Mouse (Mus musculus) G1E (cell line): ENCODE results near the gene Ltbp1. TPM values are rescaled to one million over a fixed set of nuclear protein-coding genes. Genes with fewer than 3 reads are reported as not detected.
"Not testable (repeated sequence)": the region's sequence is repeated elsewhere in the genome, so short reads cannot be mapped to it uniquely, and the experiment has no call there.

Experiments
- ATAC-seq: 2 replicates; pipeline ENCODE4 v1.8.0; 2016; ENCODE audit warnings: mild to moderate bottlenecking; ENCODE audit not compliant: insufficient number of reproducible peaks, poor library complexity, low FRiP score, severe bottlenecking; ENCODE audit errors: extremely low read depth
- DNase-seq: peaks from one replicate; pipeline ENCODE4 v3.0.0; 2012; ENCODE audit warnings: low spot score
- H3K27me3 ChIP-seq: 2 replicates; pipeline ENCODE4 v1.6.1; 2012; ENCODE audit warnings: mild to moderate bottlenecking, low read length, inconsistent platforms; ENCODE audit not compliant: insufficient read depth
- H3K36me3 ChIP-seq: replicated peaks from 2 replicates; pipeline ENCODE3; 2012; ENCODE audit warnings: mild to moderate bottlenecking, inconsistent platforms
- H3K4me1 ChIP-seq: 2 replicates; pipeline ENCODE4 v1.6.1; 2012; ENCODE audit warnings: low read depth, low read length, inconsistent platforms, mixed read lengths; ENCODE audit not compliant: insufficient read depth
- H3K4me3 ChIP-seq: 2 replicates; pipeline ENCODE4 v1.5.1; 2012; ENCODE audit warnings: low read depth, mild to moderate bottlenecking, inconsistent platforms, low read length, moderate library complexity, mixed read lengths
- H3K9me3 ChIP-seq: replicated peaks from 2 replicates; pipeline ENCODE4 v1.6.1; 2012; ENCODE audit warnings: inconsistent platforms
- CTCF ChIP-seq: IDR thresholded peaks from 2 replicates; pipeline ENCODE4 v1.5.1; 2012; ENCODE audit warnings: low read depth, low read length, inconsistent platforms, mixed read lengths
- GATA1 ChIP-seq: IDR thresholded peaks from 2 replicates; pipeline ENCODE4 v1.6.1; 2012; ENCODE audit warnings: borderline replicate concordance, low read length, inconsistent platforms, mixed read lengths
- GATA2 ChIP-seq: IDR thresholded peaks from 2 replicates; pipeline ENCODE4 v1.6.1; 2012; ENCODE audit warnings: low read depth, low read length, inconsistent platforms, borderline replicate concordance
- POLR2AphosphoS5 ChIP-seq: IDR thresholded peaks from 2 replicates; pipeline ENCODE4 v1.6.1; 2012; ENCODE audit warnings: low read depth, low read length, inconsistent platforms; ENCODE audit not compliant: insufficient replicate concordance
- TAL1 ChIP-seq: conservative IDR thresholded peaks from 2 replicates; pipeline ENCODE4 v1.6.1; 2012; ENCODE audit warnings: low read depth, low read length, inconsistent platforms, mixed read lengths
- polyA plus RNA-seq: library from polyadenylated mRNA; stranded (reverse); fragments of >175 nt; gene quantifications from 2 replicates; pipeline ENCODE4 v1.2.3, GENCODE M21; 2012
- total RNA-seq, 2 experiments: library from RNA; stranded (forward) in 1 of 2; stranded (reverse) in 1 of 2; fragments of 200-1000 nt in 1 of 2; fragments of >200 nt in 1 of 2; fragmentation: Nextera tagmentation in 1 of 2; gene quantifications; 2 replicates each; pipeline ENCODE4 v1.2.3; 2014 to 2017

Ltbp1 gene
- total and polyA plus RNA-seq, 3 experiments: 0.05 TPM; not detected in 2

GRCm38 (mm10) chr17:75128337-75128935 is 123.1 kb downstream of the Ltbp1 start:
- no peak for ATAC-seq
- no peak for DNase-seq
- TF ChIP-seq GATA1: no peak
- TF ChIP-seq GATA2: no peak
- no peak for TF ChIP-seq CTCF
- TF ChIP-seq TAL1: no peak
- TF ChIP-seq POLR2AphosphoS5: no peak
- no peaks in the 10 kb centered on the region for H3K36me3 ChIP-seq
- H3K9me3 ChIP-seq: peaks cover 17% of the 10 kb centered on the region
- no peak overlapping the region for H3K4me3 ChIP-seq
- no peaks in the 10 kb centered on the region for H3K4me1 ChIP-seq
- H3K27me3 ChIP-seq: no peaks in the 10 kb centered on the region

- Histone ChIP-seq H3K4me1 (no peaks in the 10 kb centered on the region), H3K36me3 (no peaks in the 10 kb centered on the region), H3K9me3 (peaks cover 13% of the 10 kb centered on the region), H3K27me3 (no peaks in the 10 kb centered on the region), H3K4me3 (no peak overlapping the region)
- DNase-seq (no peak), ATAC-seq (no peak)
- TF ChIP-seq POLR2AphosphoS5: no peak
- TF ChIP-seq GATA2: no peak
- TF ChIP-seq TAL1: no peak
- no peak for TF ChIP-seq CTCF
- no peak for TF ChIP-seq GATA1
Measured at GRCm38 (mm10) chr17:75133983-75134382, 128.6 kb downstream of the Ltbp1 start.

DNA sequence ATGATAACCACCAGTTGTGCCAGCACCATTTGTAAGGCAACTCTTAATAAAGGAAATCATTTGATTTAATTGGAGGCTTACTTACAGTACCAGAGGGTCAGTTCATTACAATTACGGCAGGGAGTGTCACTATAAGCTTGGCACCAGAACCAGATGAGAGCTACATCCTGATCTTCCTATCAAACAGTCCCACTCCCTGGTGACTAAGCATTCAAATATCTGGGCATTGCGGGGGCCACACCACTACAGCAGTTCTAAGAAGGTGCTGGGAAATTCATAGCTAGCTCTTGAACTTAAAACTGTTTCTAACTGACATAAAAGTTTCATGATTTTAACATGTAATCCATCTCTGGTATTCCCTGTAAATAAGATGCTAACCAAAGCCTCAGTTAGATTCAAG is 134.4 kb downstream of the Ltbp1 start:
- no peaks in the 10 kb centered on the region for H3K4me1 ChIP-seq
- TF ChIP-seq GATA1 (no peak), TAL1 (no peak), POLR2AphosphoS5 (no peak), GATA2 (no peak), CTCF (no peak)
- H3K4me3 ChIP-seq: no peak overlapping the region
- DNase-seq (no peak), ATAC-seq (no peak)
- peaks cover 10% of the 10 kb centered on the region; the same call in 1 of the 2 replicates for H3K9me3 ChIP-seq
- no peaks in the 10 kb centered on the region for H3K36me3 ChIP-seq
- H3K27me3 ChIP-seq: no peaks in the 10 kb centered on the region

GRCm38 (mm10) chr17:75142845-75143244 is 137.5 kb downstream of the Ltbp1 start:
- not testable (repeated sequence) for DNase-seq, H3K36me3 ChIP-seq, H3K9me3 ChIP-seq, ATAC-seq, H3K4me3 ChIP-seq, H3K27me3 ChIP-seq, H3K4me1 ChIP-seq

GRCm38 (mm10) chr17:75143927-75144326 is 138.6 kb downstream of the Ltbp1 start:
- TF ChIP-seq GATA2 (no peak), GATA1 (no peak), TAL1 (no peak), CTCF (no peak), POLR2AphosphoS5 (no peak)
- no peak for ATAC-seq
- H3K4me1 ChIP-seq: no peaks in the 10 kb centered on the region
- no peaks in the 10 kb centered on the region for H3K27me3 ChIP-seq
- peaks cover 10% of the 10 kb centered on the region for H3K9me3 ChIP-seq
- H3K36me3 ChIP-seq: no peaks in the 10 kb centered on the region
- no peak overlapping the region for H3K4me3 ChIP-seq
- no peak for DNase-seq

DNA sequence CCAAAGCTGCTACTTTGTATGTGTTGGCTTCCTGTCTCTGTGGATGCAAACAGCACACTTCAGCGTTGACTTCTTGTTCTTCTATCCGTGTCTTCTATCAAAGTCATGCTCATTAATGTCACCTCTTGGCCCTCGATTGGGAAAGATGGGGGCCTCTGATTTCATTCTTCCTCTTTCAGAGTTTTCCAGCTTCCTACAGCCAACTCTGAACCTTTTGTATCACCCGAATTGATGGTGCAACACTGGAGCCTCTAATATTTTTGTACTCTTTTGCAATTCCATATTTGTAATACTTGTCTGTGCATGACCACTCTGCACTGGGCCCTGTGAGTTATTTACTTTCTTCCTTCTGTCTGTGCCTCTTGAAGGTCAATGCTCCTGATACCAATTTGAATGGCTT is 141.8 kb downstream of the Ltbp1 start:
- ATAC-seq (no peak), DNase-seq (no peak)
- TF ChIP-seq POLR2AphosphoS5 (no peak), TAL1 (no peak), GATA2 (no peak), CTCF (no peak), GATA1 (no peak)
- no peaks in the 10 kb centered on the region for H3K4me1 ChIP-seq
- no peak overlapping the region for H3K4me3 ChIP-seq
- peaks cover 16% of the 10 kb centered on the region for H3K9me3 ChIP-seq
- no peaks in the 10 kb centered on the region for H3K27me3 ChIP-seq
- H3K36me3 ChIP-seq: no peaks in the 10 kb centered on the region

- Histone ChIP-seq H3K36me3 (no peaks in the 10 kb centered on the region), H3K27me3 (no peaks in the 10 kb centered on the region), H3K9me3 (peaks cover 10% of the 10 kb centered on the region), H3K4me3 (no peak overlapping the region), H3K4me1 (no peaks in the 10 kb centered on the region)
- no peak for ATAC-seq
- DNase-seq: no peak
- TF ChIP-seq CTCF (no peak), GATA1 (no peak), GATA2 (no peak), POLR2AphosphoS5 (no peak), TAL1 (no peak)
Measured at GRCm38 (mm10) chr17:75151800-75152199, 146.4 kb downstream of the Ltbp1 start.
